Mouse (Mus musculus) adrenal gland, postnatal 25 days (tissue): ENCODE results near the gene Kdr. TPM values are rescaled to one million over a fixed set of nuclear protein-coding genes. Genes with fewer than 3 reads are reported as not detected.

Source experiments
- DNase-seq: peaks from one replicate; pipeline ENCODE4 v3.0.0; 2021; ENCODE audit warnings: mixed read lengths
- long read RNA-seq: library from polyadenylated mRNA; stranded (forward); transcript quantifications from one replicate; pipeline ENCODE4 v2.0.0, GENCODE M21; 2021
- total RNA-seq: library from RNA; stranded (reverse); gene quantifications from 2 replicates; pipeline ENCODE4 v1.2.3, GENCODE M21; 2021

The Kdr gene
- total RNA-seq: 72.5 and 78.6 TPM in 2 replicates
- long read RNA-seq, full-length matches to known transcripts: 9 of 30 reads
- long read RNA-seq, partial matches to known transcripts: 19 of 30 reads
- long read RNA-seq, other reads (novel, unspliced or antisense): 2 of 30 reads

DNA sequence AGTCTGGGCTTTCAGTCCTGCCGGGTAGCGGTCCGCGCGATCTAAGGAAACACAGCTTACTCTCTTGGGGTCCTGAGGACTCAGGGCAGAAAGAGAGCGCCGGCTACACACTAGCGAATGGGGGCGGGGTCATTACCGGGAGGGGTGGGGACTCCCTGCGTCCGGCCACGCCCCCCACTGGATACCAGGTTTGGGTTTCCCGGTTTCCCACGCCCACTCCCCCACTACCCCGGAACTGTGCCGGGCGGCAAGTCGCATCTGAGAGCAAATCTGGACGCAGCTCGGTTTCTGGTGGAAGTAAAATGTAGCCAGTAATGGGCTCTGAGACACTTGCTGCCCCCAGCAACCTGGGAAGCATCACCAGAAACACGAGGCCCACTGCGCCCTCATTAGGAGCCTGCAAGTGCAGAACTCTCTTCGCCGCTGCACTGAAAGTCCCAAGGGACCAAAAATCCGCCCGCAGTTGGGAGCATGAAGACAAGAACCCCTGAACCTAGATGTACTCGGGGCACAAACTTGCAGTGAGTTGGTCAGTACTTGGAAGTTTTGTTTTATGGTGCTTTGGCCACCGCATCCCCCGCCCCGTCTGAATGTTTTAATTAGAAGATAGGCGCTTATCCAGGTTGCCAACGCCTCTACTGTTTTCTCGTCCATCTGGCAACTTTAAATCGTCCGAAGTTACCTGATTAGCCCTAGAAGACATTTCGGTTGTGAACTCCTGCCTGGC is at the start of gene Kdr:
Gene Kdr (minus strand): TSS at position 85 of the 727 bp plus-strand sequence.
- peak; percentile 77 for DNase-seq

DNA sequence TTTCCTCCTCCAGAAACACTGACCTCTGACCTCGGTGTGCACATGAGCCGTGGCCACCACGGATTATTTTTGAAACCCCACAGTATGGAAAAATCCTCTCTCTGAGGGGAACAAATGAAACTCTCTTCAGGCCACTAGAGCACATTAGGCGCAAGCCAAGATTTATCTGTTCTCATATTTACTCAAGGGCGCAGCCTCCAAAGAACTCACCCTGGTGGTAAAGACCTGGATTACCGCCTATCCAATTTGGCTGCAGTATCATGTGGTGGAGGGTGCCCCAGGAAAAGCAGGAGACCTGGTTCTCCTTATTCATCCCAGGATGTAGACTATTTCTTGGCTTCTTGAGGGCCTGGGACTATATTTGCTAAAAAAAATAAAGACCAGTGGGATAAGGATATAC is 48.5 kb upstream of the Kdr start:
- DNase-seq: no peak

DNA sequence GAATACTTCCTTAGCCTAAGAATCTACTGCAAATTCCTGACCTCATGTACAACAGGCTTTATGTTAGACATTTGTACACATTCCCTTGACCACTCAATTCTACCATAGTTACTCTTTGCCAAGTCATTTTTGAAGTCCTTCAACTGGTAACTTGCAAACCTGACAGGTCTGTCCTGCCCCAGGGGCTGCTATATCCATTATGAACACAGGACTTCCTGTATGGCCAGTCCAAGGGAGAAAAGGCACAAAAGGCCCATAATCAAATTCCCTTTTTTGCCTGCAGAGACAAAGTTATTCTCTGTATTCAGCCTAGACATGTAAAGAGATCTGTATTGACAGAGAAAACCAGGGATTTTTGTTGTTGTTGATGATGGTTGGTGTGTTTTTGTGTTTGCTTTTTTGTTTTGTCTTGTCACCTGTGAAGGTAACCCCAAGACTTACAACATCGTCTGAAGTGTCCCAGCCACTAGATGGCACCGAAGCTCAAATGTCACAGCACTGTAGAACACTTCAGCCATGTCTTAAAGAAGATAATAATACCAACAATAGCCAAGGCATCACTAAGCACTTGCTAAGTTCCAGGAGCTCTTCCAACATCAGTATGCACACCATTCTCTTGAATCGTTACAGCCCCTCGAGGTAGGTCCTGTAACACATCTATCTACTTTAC is 47.9 kb upstream of the Kdr start:
- peak; percentile 34 for DNase-seq

DNA sequence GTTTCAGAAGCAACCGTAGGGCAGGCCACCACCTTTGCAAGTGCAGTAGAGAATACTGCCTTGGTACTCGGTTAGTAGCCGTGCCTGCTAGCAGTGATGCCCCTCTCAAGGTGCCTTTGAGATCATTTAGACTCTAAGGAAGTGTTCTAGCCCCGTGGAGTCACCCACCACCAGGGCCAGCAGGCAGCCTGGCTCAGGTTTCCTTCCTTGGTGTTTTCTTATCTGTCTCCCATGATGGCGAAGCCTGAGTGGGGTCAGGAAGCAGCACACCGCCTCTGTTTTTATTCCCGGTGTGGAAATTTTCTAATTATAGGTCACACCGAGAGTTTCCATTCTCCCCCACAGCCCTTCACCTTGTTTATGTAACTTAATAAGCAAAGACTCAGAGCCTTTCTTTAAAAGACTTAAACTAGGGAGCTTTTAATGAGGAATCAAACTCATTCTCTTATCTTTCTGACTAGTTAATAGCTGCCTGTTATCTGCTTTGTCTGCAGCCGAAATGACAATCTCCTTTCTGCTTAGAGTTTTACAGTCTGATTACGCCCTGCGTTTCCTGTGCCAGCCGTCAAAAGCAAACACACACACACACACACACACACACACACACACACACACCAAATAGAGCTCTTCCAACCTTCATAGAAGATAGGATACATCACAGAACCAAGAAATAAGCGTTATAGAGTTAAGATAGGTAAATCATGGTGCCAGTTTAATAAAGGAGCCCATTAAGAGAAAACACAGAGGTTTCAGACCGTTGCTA is 44.9 kb upstream of the Kdr start:
- DNase-seq: no peak

DNA sequence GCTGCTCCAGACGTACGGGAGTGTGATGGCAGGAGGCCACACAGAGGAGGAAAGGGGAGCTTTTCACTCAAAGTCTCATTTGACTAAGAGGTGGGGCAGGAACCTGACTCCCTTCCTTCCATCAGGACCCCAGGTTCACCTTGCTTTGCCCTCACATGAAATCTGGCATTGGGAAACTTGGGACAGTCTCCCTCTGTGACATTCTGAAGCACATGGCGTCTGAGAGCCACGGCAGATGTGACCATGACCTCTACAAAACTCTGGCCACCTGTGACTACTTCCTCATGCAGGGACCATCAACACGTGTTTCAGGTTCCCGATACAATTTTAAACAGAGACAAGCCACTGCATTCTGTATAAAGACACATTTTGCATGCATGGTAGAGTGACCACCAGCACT is 44.2 kb upstream of the Kdr start:
- DNase-seq: no peak

DNA sequence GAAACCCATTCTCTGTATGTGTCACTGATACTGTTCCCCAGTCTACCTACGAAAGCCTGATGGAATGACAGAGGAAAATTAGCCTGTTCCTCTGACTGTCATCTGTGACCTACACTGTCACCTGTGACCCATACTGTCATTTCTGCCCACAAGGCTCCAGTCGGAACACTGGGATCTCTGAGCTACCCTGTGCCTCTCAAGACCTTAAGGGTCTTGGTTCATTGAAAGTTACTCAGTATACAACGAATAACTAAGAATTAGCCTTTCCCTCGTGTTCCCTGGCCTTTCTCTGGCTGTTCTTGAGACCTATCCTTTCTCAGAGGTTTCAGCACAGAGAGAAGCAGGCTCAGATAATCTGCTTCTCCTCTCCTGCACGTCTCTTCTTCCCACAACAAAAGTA is 40.1 kb upstream of the Kdr start:
- no peak for DNase-seq

DNA sequence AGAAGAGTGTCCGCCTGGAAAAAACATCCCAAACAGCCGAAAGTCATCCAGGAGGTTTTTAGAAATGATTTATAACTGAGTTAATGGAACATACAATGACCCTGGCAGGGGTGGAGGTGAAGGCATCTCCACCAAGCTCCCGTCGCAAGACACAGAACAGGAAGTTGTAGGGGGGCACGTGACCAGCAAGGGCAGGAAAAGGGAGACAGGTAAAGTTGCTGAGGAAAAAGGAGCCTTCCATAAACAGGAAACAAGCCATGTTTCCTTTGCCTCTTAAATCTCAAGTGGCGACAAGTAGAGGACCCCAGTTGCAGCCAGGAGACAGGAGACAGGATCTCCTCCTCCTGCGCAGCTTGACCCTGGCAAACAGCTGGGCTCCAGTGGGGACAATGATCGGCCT is 37.8 kb upstream of the Kdr start:
- peak; percentile 26 for DNase-seq

DNA sequence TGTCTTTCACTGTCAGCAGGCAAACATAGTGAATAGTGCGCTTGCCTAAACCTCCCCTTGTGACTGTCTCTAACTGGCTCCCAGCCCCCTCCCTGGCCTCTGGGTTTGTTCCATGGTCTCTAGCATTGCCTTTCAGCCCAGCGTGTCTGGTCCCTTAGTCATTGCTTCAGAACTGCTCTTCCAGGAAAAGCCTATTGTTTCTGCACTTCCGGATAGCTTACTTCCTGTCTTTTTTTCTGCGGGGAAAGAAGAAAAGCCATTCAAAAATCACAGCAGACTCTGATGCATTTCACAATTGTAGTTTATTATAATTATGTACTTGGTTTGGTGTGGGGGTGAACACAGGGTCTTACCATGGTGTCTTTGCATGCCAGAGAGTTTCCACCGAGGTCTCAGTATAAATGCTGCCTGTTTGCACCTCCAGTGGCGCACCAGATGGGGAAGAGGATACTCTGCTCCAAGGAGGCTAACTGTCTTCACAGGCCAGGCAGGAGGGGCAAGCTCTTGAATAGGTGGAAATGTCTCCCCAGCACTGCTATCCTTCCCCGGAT is 35.7 kb upstream of the Kdr start:
- DNase-seq: peak; percentile 12

DNA sequence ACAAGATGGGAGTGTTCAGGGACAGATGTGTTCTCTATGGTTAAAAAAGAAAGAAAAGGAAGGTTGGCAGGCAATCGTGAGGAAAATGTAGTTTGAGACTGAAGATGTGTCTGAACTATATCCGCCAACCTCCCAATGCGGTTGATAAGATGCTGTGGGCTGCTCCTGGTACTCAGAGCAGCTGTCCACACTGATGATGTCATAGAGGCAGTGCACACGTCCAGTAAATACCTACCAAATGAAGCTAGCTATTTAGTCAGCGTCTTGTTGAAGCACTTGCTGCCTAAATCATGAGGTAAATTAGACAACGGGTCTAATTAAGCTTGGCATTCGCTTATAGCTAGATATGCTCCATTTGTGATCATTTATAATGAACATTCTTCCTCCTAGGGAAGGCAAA is 28.1 kb upstream of the Kdr start:
- DNase-seq: no peak

DNA sequence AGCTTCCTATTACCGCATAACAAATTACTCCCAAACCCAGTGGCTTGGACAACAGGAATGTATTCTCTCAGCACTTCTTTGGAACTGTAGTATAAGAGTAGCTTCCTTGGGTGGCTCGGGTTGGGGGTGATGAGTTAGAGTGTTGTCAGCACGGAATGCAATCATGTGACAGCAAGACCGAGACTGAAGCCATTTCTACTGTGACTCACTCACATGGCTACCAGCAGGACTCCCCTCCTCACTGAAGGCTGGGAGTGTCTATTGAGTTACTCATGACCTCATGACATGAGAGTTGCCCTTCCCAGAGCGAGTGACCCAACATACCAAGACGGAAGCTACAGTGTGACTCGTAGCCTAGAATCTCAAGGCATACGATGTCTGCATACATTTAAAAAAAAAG is 12.0 kb upstream of the Kdr start:
- DNase-seq: no peak

DNA sequence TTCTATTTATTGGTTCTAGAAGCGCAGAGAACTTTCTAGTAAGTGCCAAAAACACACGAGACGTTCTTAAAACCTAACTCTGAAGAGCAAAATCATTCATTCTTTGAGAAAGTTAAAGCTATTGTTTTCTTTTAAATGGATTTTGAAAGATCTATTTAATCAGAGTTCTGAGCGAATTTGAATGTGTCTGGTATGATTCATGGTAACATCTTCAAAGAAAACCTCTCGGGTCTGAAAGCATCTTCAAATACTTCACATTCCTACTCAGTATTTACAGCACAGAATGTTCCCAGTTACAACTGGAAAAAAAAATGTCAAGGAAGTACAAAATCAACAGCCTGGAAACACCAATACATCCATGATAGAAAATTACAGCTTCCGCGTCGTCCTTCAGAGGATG is 9.3 kb upstream of the Kdr start:
- no peak for DNase-seq

DNA sequence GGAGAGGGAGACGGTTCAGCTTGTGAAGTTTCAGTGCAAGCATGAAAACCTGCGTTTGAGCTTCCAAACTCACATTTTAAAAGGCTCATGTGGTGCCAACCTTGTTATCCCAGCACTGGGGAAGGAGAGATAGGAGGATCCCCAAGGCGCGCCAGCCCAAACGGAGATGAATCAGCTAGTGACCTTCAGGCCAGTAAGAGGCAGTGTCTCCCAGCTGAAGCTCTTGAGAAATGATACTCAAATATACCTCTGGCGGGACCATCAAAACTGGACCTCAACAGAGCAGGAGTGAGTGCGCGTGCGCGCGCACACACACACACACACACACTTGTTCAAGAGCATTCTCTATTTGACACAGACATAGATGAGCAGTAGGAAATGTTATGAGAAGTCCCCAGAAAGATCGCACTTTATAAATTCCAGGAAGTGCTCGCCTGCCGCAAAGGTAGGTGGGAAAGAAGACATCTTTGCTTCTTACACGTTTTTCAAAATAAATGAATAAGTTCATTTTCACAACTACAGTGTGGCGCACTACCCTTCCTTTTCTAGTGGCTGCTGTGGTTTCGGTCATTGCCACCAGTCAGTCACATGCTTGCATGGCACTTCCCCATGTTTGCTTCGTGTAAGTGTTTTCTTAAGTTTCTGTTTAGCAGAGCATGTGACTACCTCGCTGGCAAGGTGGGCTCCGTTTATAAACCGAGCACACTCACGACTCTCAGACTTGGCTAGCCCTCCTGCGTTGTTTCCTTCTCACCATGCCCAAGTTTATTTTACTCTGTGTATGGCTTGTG is 2.5 kb upstream of the Kdr start:
- DNase-seq: peak; percentile 56

DNA sequence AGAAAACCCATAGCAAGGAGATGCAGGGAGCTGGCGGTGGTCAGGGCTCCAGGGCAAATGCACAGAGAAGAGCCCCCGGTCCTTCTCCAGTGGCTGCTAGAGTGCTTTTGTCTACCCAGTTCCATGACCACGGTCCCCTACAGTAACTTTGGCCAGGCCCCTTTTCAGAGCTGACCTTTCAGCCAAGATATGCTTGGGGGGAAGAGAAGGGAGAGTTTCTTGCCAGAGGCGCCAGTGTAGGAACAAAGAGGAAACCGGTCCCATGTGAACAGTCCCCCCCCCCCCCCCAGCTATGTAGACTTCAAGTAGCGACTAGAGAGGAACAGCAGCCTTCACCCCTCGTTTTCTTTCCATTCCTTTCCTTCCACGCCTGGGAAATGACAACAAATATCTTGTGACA is 850 bp upstream of the Kdr start:
- no peak for DNase-seq

DNA sequence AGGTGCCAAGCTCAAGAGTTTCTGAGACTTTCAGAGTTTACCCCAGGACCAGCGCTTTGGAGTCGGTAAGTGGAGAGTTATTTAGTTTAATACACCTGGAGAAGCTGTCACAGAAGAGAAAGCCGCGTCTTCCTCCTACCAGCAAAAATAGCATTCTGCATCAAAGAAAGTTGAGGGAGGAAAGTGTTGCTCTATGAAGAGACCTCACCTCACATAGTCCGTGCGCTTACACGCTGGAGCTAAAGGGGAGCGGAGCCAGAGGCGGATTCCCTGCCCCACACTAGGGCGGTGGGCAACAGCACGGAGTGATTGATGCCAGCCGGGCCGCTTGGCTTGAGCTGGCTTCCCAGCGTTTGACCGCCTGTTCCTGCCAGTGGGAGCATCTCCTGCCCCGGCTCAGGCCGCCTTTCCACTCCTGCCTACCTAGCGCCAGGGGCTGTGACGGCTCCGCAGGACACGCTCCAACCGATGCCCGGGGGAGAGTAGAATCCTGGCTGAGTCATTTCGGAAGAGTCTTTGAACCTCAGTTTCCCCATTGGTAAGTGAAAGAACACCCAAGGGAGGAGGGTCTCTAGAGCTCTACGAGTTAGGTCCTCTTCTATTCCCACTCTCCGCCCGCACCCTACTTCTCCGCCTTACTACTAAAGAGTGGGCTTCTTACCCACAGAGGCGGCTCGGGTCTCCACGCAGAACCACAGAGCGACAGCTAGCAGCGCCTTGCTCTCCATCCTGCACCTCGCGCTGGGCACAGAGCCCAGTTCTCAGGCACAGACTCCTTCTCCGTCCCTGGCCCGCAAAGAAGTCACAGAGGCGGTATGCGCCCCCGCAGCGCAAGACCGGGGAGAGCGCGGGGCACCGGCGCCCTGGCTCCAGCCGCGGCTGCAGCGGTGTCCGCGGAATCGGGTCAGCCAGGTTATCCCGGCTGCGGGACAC is 551 bp downstream of the Kdr start:
- peak; percentile 40 for DNase-seq

DNA sequence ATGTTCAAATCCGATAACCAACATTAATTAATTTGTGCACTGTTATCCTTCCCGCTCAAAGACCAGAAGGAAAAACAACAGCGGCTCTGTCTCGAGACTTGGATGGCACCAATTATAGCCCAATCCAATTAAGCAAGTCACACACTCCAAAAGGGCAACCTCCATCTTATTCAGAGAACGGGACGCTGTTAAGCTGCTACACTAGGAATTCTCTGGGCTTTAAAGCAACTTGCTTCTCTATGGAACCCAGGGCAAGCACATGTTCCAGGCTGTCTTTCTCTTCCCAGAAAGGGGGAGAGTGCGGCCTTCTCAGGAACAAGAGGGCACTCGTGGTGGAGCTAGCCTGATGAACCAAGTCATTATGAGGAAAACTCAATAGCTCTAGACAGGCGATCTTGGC is 1.6 kb downstream of the Kdr start:
- no peak for DNase-seq

DNA sequence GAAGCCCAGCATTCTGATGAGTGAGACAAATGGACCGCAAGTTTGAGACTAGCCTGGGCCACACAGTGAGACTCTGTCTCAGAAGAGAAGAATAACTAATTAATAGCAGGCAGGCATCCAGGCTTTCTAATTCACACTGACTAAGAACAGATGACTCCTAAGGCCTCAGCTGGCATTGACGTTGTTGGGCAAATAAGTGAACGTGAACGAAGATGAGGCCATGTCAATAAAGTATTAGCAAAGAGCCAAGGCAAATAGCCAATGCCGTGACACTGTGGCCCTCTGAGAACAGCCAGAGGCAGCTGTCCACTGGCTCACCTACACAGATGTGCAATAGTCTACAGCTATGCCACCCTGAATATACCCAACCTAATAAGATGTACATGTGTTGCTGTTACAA is 2.9 kb downstream of the Kdr start:
- DNase-seq: no peak

DNA sequence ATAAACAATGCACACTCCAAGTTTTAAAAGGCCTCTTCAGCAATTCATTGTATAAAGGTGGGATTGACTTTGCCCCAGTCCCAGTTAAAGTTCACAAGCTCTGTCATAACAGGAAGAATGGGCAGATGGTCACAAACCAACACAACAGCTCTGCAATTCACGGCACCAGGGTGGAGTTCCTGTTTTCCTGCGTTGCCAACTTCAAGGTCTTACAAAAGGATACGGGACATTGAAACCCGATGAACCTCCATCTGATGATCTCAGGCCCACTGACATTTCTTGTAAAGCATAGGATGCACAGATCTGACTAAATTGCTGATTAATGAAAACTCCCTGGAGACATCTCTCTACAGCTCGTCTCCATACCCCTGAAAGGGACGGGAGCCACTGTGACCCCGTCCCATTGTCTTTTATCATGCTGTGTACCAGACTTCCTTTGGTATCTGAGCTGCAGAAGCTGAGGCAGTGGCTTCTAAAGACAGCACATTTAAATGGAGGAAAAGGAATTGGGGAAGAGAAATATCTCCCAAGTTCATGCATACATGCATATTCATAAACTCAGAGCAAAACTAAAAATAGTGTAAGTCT is 3.6 kb downstream of the Kdr start:
- no peak for DNase-seq

DNA sequence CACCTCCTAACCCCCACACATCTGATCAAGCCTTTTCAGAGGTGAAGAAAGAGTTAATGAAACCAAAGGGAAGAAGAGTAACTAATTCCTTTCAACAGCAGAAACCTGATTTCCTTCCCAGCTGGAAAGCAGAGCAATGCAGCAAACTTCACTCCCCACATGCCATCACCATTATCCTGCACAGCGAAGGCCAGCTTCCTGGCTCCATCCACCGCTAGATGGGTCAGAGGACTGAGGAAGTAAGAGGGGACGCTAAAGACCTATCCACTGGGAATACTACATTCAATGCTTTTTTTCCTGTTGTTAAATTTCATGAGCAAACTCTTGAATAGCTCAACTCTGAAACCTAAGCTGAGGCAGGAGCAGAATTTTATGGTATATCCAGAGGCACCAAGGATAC is 8.4 kb downstream of the Kdr start:
- DNase-seq: no peak

DNA sequence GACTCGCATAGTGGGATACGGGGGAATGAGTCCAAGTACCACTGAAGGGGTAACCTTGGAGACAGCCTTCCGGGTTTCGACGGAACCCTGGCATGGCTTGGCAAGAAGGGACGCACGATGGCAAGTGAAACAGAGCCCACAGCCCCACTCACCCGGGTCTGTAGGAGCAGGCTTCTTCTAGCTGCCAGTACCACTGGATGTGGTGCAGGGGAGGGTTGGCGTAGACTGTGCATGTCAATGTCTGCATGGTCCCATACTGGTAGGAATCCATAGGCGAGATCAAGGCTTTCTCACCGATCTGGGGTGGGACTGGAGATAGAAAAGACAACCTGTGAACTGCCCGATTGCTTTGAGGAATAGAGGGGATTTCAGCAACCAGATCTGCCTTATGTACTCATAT is 15.7 kb downstream of the Kdr start:
- DNase-seq: no peak

DNA sequence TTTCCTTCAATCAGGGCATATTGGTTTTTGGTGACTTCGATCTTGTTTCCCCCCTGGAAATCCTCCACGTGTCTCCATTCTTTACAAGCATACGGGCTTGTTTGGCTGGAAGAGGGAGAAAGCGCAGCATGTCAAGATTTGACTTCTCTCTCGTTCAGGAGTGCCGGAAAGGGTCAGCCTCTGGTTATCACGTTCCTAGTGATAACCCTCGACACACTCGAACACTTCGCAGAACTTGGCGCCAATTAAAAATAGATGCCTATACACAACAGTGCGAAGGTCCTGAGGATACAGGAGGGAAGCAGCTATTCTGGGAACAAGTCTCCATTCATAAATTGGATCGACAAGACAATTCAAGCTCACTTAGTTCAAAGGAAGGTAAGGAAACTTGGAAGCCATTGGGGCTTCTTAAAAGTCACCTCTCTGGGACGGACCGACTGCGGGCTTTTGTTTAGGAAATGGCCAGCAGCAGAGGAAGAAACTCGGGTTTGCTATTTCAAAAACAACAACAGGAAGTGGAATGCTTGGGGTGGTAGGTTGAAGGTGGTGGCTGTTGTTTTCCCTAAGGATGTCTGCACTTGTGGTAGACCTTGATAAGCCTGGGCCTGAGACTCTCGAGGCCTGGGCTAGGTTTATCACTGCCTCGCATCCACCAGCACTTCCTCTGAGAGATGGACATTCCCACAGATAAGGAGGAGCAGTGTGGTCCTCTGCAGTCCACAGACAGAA is 16.4 kb downstream of the Kdr start:
- DNase-seq: no peak
